Mouse (Mus musculus) frontal cortex, postnatal 14 days (tissue): ENCODE data around the gene Ahsa1.
A peak's percentile ranks its signal among the peaks of the same experiment; 100 is the strongest.
"Not testable (repeated sequence)": the region's sequence is repeated elsewhere in the genome, so short reads cannot be mapped to it uniquely, and the experiment has no call there.

ENCODE experiments used
- DNase-seq, 2 experiments: peaks; one replicate each; pipeline ENCODE4 v3.0.0; 2022; ENCODE audit warnings: low spot score in 2 of 2

Ahsa1 gene

DNA sequence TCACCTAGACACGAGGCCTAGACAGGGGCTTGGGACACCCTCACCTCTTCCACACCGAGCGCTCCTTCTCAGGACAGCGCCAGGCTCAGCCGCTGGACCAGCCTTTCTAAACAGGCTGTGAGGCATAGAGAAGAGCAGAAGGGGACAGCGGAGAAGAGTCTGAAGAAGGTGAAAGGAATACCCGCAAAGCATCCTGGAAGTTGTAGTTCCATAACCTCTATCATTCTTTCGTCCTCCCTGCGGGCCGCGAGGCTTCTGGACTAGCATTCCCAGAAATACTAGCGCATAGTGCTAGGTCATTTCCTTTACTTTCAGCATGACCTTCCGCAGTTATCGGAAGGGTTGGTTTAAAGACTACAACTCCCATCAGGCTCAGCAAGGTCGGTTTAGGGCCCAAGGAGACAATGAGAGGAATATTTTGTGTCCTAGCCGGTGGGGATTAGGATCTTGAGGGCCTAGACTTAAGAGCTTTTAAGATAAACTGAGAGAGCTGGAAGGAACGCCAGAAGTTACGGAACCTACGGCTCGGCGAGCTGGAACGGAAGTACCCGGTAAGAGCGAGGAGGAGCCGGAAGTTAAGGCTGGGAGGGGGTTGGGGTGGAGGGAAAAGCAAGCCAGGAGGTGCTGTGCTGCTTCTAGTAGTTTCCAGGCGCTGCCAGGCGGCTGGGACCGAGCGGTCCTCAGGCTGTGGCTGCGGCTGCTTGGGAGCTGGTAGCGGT is at the start of gene Ahsa1, which contains the start of gene Vipas39:
Ahsa1 (plus strand) TSS at position 372 of the 719 bp plus-strand sequence.
Vipas39 (minus strand) TSS at position 149 of the 719 bp plus-strand sequence.
- peak; percentile 88 to 91 for DNase-seq

DNA sequence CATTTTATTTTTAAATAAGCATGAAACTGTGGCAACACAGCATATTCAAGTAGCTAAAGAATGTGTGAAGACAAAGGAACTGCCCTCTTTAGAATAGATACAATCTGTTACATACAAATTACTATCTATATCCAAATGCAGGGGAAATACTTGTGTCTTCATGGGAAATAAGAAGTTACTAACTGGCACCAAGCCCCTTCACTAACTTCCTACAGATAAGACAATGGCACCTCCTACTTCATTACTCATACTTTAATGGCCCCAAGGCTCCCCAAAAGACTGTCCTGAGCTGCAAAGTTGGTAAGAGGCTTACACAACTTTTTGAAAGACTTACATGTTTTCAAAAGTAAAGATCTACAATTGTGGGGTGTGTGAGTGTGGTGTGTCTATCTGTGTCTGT is 48.7 kb upstream of the Ahsa1 start:
- no peak for DNase-seq

- DNase-seq: no peak
Measured at GRCm38 (mm10) chr12:87219362-87219761, 46.9 kb upstream of the Ahsa1 start.

GRCm38 (mm10) chr12:87224950-87225349 is 41.3 kb upstream of the Ahsa1 start:
- no peak for DNase-seq

- DNase-seq: no peak
Measured at GRCm38 (mm10) chr12:87226801-87227200, 39.5 kb upstream of the Ahsa1 start.

GRCm38 (mm10) chr12:87229633-87230032 is 36.6 kb upstream of the Ahsa1 start:
- no peak for DNase-seq

- no peak for DNase-seq
Measured at GRCm38 (mm10) chr12:87230379-87230895, 35.8 kb upstream of the Ahsa1 start.

DNA sequence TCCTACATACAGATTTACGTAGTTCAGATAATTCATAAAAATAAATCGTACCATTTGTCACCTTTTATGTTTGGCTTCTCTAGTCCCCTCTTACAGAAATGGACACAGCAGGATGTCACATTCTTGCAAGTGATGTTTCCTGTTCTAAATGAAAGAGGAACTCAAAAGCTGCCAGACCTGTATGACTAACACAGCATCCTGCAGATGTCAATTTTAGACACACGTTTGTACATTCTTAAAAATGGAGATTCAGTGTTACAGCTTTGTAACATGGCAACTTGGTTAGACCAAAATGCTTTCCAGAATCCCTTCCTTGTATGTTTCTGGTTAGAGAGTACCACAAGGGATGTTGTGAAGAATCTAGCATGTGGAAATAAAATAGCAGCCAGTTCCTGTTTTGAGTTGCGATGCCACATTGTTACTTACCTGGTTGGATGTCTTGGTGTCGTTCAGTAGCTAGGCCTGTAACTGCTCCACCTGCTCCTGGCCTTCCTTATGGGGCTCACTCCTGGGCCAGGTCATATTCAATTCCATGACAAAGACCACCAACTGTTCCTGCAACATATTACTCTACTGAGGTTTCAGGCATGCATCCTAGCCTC is 29.3 kb upstream of the Ahsa1 start:
- DNase-seq: no peak

- DNase-seq: no peak
Measured at GRCm38 (mm10) chr12:87238632-87239031, 27.6 kb upstream of the Ahsa1 start, which contains the start of gene Noxred1. Noxred1 (minus strand) TSS chr12:87238732.

- DNase-seq: no peak
Measured at GRCm38 (mm10) chr12:87250161-87250560, 16.1 kb upstream of the Ahsa1 start.

GRCm38 (mm10) chr12:87253878-87254277 is 12.4 kb upstream of the Ahsa1 start:
- DNase-seq: no peak

DNA sequence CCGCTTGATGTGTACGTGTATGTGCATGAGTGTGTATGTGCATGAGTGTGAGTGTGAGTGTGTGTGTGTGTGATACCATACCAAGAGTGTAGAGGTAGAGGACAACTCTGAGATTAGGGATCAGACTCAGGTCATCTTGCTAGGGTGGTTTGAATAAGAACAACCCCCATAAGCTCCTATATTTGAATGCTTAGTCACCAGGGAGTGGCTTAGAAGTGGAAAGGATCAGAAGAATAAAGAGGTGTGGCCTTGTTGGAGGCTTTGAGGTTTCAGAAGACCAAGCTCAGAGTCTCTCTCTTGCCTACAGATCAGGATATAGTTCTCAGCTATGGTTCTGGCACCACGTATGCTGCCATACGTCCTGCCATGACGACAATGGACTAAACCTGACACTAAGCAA is 9.7 kb upstream of the Ahsa1 start:
- DNase-seq: no peak

GRCm38 (mm10) chr12:87260562-87260961 is 5.7 kb upstream of the Ahsa1 start:
- no peak for DNase-seq

- DNase-seq: no peak
Measured at GRCm38 (mm10) chr12:87265444-87265843, 835 bp upstream of the Ahsa1 start.

DNA sequence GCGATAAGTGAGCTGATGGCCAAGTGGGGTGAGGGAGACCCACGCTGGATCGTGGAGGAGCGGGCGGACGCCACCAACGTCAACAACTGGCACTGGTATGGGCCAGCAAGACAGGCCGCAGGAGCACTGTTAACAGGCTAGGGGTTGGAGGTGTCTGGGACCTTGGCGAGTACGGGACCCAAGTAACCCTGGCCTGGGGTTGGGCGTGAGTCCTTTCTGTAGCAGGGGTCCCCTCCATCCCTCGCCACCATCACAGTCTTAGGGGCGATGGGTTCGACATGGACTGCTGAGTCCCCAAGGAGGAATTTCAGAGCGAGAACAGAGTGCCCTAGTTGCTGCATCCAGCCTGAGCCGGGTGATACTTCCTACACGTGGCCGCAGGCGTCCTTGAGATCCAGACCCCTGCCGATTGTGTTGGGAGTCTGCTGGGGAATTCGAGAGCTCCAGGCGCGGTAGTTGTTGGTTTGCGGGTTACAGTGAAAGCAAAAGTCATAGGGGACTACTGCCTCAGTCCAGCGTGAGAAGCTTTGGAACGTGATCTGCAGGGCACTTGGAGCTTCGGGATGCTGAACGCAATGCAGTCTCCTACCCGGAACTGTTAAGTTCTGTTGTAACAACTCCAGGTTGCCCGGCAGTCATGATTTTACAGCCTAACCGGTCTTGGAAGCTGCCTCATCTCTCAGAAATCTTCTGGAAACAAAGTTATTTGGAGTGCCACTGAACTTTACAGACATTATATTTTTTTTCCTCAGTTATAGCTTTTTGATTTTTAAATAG is 736 bp downstream of the Ahsa1 start:
- DNase-seq: peak; percentile 24 to 43

- DNase-seq: no peak
Measured at GRCm38 (mm10) chr12:87267682-87268081, 1.4 kb downstream of the Ahsa1 start.

GRCm38 (mm10) chr12:87274853-87275831 is 8.9 kb downstream of the Ahsa1 start:
- no peak for DNase-seq

DNA sequence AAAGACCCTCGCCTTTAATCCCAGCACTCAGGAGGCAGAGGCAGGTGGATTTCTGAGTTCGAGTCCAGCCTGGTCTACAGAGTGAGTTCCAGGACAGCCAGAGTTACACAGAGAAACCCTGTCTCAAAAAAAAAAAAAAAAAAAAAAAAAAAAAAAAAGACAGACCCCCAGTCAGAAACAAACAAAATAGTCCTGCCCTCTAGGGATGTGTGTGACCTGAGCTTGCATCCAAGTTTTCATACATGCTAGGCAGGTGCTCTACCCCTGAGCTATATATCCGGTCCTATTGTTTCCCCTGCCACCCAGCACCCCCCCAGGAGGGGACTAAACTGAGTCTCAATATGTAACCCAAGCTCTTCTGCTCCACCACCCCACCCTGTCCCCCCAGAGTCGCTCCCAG is 11.0 kb downstream of the Ahsa1 start:
- DNase-seq: not testable (repeated sequence)

DNA sequence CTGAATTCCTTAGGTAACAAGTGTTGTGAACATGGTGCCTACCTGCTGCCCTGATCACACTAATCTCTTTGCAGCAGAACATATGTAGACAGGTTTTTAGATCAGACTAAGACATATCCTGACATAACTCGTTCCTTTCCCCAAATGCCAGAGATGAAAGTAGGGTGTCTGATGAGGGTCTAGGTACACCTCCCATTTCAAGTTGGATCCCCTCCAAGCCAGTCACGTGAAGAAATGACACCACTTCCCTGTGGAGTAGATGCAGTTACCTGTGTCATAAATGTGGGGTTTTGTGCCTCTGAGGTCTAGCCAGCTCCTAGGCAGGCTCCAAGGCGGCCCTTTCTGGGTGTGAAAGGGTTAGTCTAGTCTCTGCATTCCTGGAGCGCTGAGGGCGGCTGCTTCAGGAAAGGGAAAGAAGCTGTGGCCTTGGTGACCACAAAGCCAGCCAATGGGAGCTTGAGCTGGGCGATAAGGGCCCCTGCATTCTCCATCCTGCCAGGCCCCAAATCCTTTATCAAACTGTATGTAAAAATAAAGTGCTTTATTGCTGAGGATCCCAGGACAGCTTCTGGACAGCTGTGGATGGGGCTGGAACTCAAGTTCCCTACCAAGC is 11.9 kb downstream of the Ahsa1 start:
- DNase-seq: no peak

GRCm38 (mm10) chr12:87279350-87279749 is 13.1 kb downstream of the Ahsa1 start:
- no peak for DNase-seq

- no peak for DNase-seq
Measured at GRCm38 (mm10) chr12:87279879-87280278, 13.6 kb downstream of the Ahsa1 start.
